Mouse (Mus musculus) midbrain, postnatal 0 days (tissue): ENCODE results near the gene Hif1an. TPM values are rescaled to one million over a fixed set of nuclear protein-coding genes. Genes with fewer than 3 reads are reported as not detected.

ENCODE experiments used
- ATAC-seq: fragments of 200-750 bp; cut with Nextera tagmentation; 2 replicates; pipeline ENCODE4 v1.8.0; 2017; ENCODE audit warnings: moderate number of reproducible peaks, mild to moderate bottlenecking, moderate TSS enrichment, moderate library complexity; ENCODE audit not compliant: low FRiP score
- DNase-seq: peaks from one replicate; pipeline ENCODE4 v3.0.0-alpha.2; 2015; ENCODE audit warnings: low spot score
- H3K27ac ChIP-seq: fragments of 300-500 bp; sonication (generic); 2 replicates; pipeline ENCODE4 v1.5.1; 2014; ENCODE audit warnings: low read depth, mild to moderate bottlenecking, low read length, mixed read lengths
- H3K27me3 ChIP-seq: fragments of 300-500 bp; sonication (generic); 2 replicates; pipeline ENCODE4 v1.6.1; 2014; ENCODE audit warnings: low read length, control low read depth, mixed read lengths; ENCODE audit not compliant: insufficient read depth
- H3K36me3 ChIP-seq: fragments of 300-500 bp; sonication (generic); 2 replicates; pipeline ENCODE4 v1.6.1; 2014; ENCODE audit warnings: low read length, control low read depth, mixed read lengths; ENCODE audit not compliant: insufficient read depth
- H3K4me1 ChIP-seq: fragments of 300-500 bp; sonication (generic); 2 replicates; pipeline ENCODE4 v1.6.1; 2014; ENCODE audit warnings: mild to moderate bottlenecking, control low read depth, antibody characterized with exemption, low read length, mixed read lengths; ENCODE audit not compliant: insufficient read depth
- H3K4me2 ChIP-seq: fragments of 300-500 bp; sonication (generic); 2 replicates; pipeline ENCODE4 v1.6.1; 2014; ENCODE audit warnings: low read depth, mild to moderate bottlenecking, low read length, mixed read lengths; ENCODE audit not compliant: poor library complexity, severe bottlenecking
- H3K4me3 ChIP-seq: fragments of 300-500 bp; sonication (generic); 2 replicates; pipeline ENCODE4 v1.5.1; 2014; ENCODE audit warnings: low read depth, mild to moderate bottlenecking, low read length, moderate library complexity
- H3K9ac ChIP-seq: fragments of 300-500 bp; sonication (generic); replicated peaks from 2 replicates; pipeline ENCODE4 v1.6.1; 2014; ENCODE audit warnings: mild to moderate bottlenecking, low read length, moderate library complexity, mixed read lengths; ENCODE audit not compliant: poor library complexity, severe bottlenecking
- H3K9me3 ChIP-seq: fragments of 300-500 bp; sonication (generic); 2 replicates; pipeline ENCODE4 v1.6.1; 2016; ENCODE audit warnings: low read length, control low read depth
- CTCF ChIP-seq: IDR thresholded peaks from 2 replicates; pipeline ENCODE4 v1.5.1; 2016; ENCODE audit warnings: antibody characterized with exemption, mild to moderate bottlenecking
- WGBS: fragments of 180-500 bp; shearing (Covaris S2); extraction: QIAGEN DNeasy Blood & Tissue Kit; methylation state at CpG from one replicate; pipeline ENCODE4 v1.1.7; 2014; 5-methylcytosine and 5-hydroxymethylcytosine counted together
- polyA plus RNA-seq: library from polyadenylated mRNA; unstranded; fragments of >200 nt; fragmentation: Nextera tagmentation; extraction: Ambion mirVana; gene quantifications from 2 replicates; pipeline ENCODE4 v1.2.1, GENCODE M21; 2015
- total RNA-seq: library from RNA; depleted of rRNA; stranded (reverse); fragments of >200 nt; gene quantifications from 2 replicates; pipeline ENCODE4 v1.2.3, GENCODE M21; 2014

Hif1an gene
- total and polyA plus RNA-seq, 2 experiments from 2014 or later: 9.3 to 18.1 TPM

- no peaks in the 10 kb centered on the region for H3K36me3 ChIP-seq
- no peaks in the 10 kb centered on the region for H3K9me3 ChIP-seq
- H3K9ac ChIP-seq: no peak overlapping the region
- H3K27me3 ChIP-seq: peaks cover 83% of the 10 kb centered on the region
- no peaks in the 10 kb centered on the region for H3K4me1 ChIP-seq
- no peak for DNase-seq
- no peak overlapping the region for H3K4me3 ChIP-seq
- no peak for ATAC-seq
- WGBS: 52% methylated on average over 12 of the region's 12 CpGs
- peak; percentile 22; the same call in 1 of the 2 replicates for TF ChIP-seq CTCF
- no peak overlapping the region for H3K27ac ChIP-seq
- H3K4me2 ChIP-seq: no peak overlapping the region
These were observed 44.5 kb upstream of the Hif1an start for GRCm38 (mm10) chr19:44517996-44518768.

- TF ChIP-seq CTCF: no peak
- no peak overlapping the region for H3K27ac ChIP-seq
- H3K4me2 ChIP-seq: no peak overlapping the region
- H3K9ac ChIP-seq: no peak overlapping the region
- no peak overlapping the region for H3K4me3 ChIP-seq
- H3K4me1 ChIP-seq: no peaks in the 10 kb centered on the region
- WGBS: 24% methylated on average over 7 of the region's 7 CpGs
- DNase-seq (peak; percentile 14), ATAC-seq (no peak)
- H3K27me3 ChIP-seq: peaks cover 82% of the 10 kb centered on the region
- no peaks in the 10 kb centered on the region for H3K36me3 ChIP-seq
- no peaks in the 10 kb centered on the region for H3K9me3 ChIP-seq
These were observed 43.5 kb upstream of the Hif1an start for GRCm38 (mm10) chr19:44519152-44519551.

- Histone ChIP-seq H3K36me3 (no peaks in the 10 kb centered on the region), H3K4me1 (no peaks in the 10 kb centered on the region), H3K9me3 (no peaks in the 10 kb centered on the region), H3K27ac (no peak overlapping the region), H3K27me3 (peaks cover 30% of the 10 kb centered on the region), H3K9ac (no peak overlapping the region), H3K4me2 (no peak overlapping the region), H3K4me3 (no peak overlapping the region)
- TF ChIP-seq CTCF: no peak
- no peak for ATAC-seq
- DNase-seq: no peak
- WGBS: 87% methylated on average over 9 of the region's 9 CpGs
These were observed 37.0 kb upstream of the Hif1an start for GRCm38 (mm10) chr19:44525551-44526205.

DNA sequence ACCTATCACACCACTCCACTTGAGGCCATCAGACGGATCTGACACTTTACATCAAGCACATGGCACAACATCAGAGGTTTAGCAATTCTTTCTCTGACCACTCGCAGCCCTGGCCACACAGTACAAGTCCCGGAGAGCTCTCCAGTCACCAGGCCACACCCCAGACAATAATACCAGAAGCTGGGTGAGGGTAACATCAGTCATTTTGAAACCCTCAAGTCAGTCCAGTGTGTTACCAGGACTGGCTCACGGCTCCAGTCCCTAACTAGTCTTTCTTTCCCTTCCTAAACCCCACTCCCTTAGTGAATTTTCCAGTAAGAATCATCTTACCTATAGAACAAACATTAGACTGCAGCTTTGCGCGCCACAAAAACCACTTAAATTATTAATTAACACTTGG lies 32.6 kb upstream of the Hif1an start:
- no peak for DNase-seq
- no peaks in the 10 kb centered on the region for H3K36me3 ChIP-seq
- H3K27ac ChIP-seq: no peak overlapping the region
- H3K9ac ChIP-seq: no peak overlapping the region
- H3K4me3 ChIP-seq: no peak overlapping the region
- ATAC-seq: no peak
- H3K4me2 ChIP-seq: no peak overlapping the region
- TF ChIP-seq CTCF: no peak
- H3K27me3 ChIP-seq: peaks cover 23% of the 10 kb centered on the region
- 84% methylated on average over 6 of the region's 6 CpGs for WGBS
- no peaks in the 10 kb centered on the region for H3K9me3 ChIP-seq
- no peaks in the 10 kb centered on the region for H3K4me1 ChIP-seq

GRCm38 (mm10) chr19:44535376-44535775 lies 27.3 kb upstream of the Hif1an start:
- Histone ChIP-seq H3K36me3 (no peaks in the 10 kb centered on the region), H3K4me2 (no peak overlapping the region), H3K27me3 (peaks cover 17% of the 10 kb centered on the region), H3K9me3 (no peaks in the 10 kb centered on the region), H3K27ac (no peak overlapping the region), H3K9ac (no peak overlapping the region), H3K4me3 (no peak overlapping the region), H3K4me1 (no peaks in the 10 kb centered on the region)
- 30% methylated on average over 3 of the region's 3 CpGs for WGBS
- peak; percentile 60 for DNase-seq
- no peak for ATAC-seq
- TF ChIP-seq CTCF: peak; percentile 79

GRCm38 (mm10) chr19:44537416-44537815 lies 25.2 kb upstream of the Hif1an start:
- WGBS: 87% methylated on average over 8 of the region's 8 CpGs
- no peaks in the 10 kb centered on the region for H3K9me3 ChIP-seq
- H3K27ac ChIP-seq: no peak overlapping the region
- no peak overlapping the region for H3K9ac ChIP-seq
- no peaks in the 10 kb centered on the region for H3K36me3 ChIP-seq
- DNase-seq (no peak), ATAC-seq (no peak)
- TF ChIP-seq CTCF: no peak
- H3K4me1 ChIP-seq: no peaks in the 10 kb centered on the region
- peaks cover under 1% of the 10 kb centered on the region for H3K27me3 ChIP-seq
- H3K4me2 ChIP-seq: no peak overlapping the region
- H3K4me3 ChIP-seq: no peak overlapping the region
